Mouse (Mus musculus): Measurements from ENCODE around the gene Stat5b. TPM values are rescaled to one million over a fixed set of nuclear protein-coding genes. Genes with fewer than 3 reads are reported as not detected.

Gene Stat5b
- polyA plus RNA-seq, 1 experiment from 2014 or later, result 18.5 TPM

DNA sequence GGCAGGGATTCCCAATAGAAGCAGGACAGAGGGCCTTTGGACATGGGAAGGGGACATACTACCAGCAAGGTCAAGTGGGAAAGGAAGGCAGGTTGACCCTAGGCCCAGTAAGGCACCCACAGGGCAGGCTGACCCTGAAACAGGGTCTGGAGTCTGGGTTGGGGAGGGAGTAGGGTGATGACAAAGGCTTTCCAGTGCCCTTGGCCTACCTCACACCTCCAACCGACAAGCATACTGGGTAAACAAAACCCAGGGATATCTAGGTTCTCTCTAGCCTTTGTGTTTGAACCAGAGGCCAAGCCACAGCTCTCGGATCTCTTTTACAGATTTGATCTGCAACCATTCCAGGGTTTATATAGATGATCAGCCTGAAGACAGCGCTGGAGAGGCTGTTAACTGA, 37.2 kb upstream of the Stat5b start:
- no peak overlapping the region for H3K9ac ChIP-seq (replicated peaks)
- no peak for ATAC-seq (ENCODE audit: low FRiP score)
- H3K4me2 ChIP-seq, result no peak overlapping the region

DNA sequence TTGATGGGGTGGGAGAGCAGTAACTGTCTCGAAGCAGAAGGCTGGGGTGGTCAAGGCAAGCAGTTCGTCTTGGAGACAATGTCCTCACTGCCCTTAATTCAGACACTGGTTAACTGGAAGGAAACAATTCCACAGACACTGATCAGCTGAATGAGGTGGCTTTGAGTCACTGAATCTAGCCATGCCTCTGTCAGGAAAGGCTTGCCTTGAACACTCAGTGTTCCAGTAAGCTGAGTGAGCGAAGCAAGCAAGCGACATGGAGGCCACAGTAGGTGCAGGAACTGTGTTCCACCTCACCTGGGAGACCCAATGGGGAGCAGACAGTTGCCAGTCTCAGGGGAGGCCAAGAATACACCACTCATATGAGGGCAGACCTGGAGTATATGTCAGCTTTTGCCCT, 36.7 kb upstream of the Stat5b start:
- H3K27ac ChIP-seq (replicated peaks), result no peak overlapping the region
- H3K4me1 ChIP-seq, result peaks cover 3% of the 10 kb centered on the region; the same call in 1 of the 2 replicates
- H3K4me3 ChIP-seq (replicated peaks), result no peak overlapping the region
- no peak overlapping the region for H3K9ac ChIP-seq (replicated peaks)
- no peak for ATAC-seq (ENCODE audit: low FRiP score)
- H3K36me3 ChIP-seq, result peaks cover 23% of the 10 kb centered on the region
- WGBS, result 74% methylated on average over 4 of the region's 4 CpGs
- no peak overlapping the region for H3K4me2 ChIP-seq
- H3K9me3 ChIP-seq (replicated peaks), result no peaks in the 10 kb centered on the region
- no peaks in the 10 kb centered on the region for H3K27me3 ChIP-seq (replicated peaks)

More for the DNA sequence above, 37.2 kb upstream of the Stat5b start:
- no peak overlapping the region for H3K27ac ChIP-seq (replicated peaks)
- peaks cover 24% of the 10 kb centered on the region for H3K36me3 ChIP-seq
- peaks cover 3% of the 10 kb centered on the region; the same call in 1 of the 2 replicates for H3K4me1 ChIP-seq
- no peak overlapping the region for H3K4me3 ChIP-seq (replicated peaks)
- no peaks in the 10 kb centered on the region for H3K9me3 ChIP-seq (replicated peaks)
- H3K27me3 ChIP-seq (replicated peaks), result no peaks in the 10 kb centered on the region
- WGBS, result 90% methylated on average over 3 of the region's 3 CpGs

DNA sequence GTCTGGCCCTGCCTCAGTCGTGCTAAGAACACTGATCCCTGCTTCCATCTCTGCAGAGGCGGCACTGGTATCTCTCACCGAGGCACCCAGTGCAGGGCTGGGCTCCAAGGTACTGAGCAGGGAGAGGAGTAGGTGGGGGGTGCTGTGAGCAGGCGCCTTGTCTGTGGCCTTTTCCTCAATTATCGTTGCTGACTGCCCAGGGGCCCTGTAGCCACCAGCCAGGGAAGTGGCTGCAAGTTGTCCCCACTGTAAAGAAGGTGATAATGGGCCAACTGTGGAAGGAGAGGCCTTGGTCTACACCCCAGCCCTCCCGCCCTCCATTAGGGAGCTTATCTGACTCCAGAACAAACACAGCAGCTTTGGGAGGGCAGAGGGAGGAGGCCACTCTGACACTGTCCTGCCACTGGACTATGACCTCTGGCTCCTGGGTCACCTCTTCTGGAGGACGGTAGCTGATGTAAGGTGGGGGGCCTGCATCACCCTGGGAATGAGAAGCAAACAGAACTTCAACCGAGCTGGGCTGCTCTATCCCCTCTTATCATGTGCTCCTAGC, 35.7 kb upstream of the Stat5b start:
- no peak overlapping the region for H3K9ac ChIP-seq (replicated peaks)
- H3K4me1 ChIP-seq, result peaks cover 3% of the 10 kb centered on the region; the same call in 1 of the 2 replicates
- H3K9me3 ChIP-seq (replicated peaks), result no peaks in the 10 kb centered on the region
- peaks cover 23% of the 10 kb centered on the region for H3K36me3 ChIP-seq
- no peaks in the 10 kb centered on the region for H3K27me3 ChIP-seq (replicated peaks)
- 73% methylated on average over 8 of the region's 8 CpGs for WGBS
- no peak for ATAC-seq (ENCODE audit: low FRiP score)
- no peak overlapping the region for H3K27ac ChIP-seq (replicated peaks)
- no peak overlapping the region for H3K4me3 ChIP-seq (replicated peaks)
- no peak overlapping the region for H3K4me2 ChIP-seq

DNA sequence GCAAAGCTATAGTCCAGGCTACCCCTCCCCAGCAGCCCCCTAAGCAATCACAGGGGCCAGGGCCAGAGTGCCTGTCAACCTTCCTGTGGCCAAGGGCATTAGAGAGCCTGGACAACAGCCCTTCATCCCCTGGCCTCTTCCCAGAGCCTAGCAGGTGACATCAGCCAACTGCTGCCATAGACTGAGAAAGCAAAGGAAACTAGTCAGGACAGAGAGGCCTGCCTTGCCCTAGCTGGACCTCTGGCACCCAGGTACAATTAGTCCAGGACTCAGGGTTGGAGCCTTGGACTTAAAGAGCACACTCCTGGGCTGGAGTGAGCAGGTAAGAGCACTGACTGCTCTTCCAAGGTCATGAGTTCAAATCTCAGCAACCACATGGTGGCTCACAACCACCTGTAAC, 34.9 kb upstream of the Stat5b start:
- ATAC-seq (ENCODE audit: low FRiP score), result no peak
- Histone ChIP-seq H3K4me2 (no peak overlapping the region), H3K27ac (replicated peaks) (no peak overlapping the region)

DNA sequence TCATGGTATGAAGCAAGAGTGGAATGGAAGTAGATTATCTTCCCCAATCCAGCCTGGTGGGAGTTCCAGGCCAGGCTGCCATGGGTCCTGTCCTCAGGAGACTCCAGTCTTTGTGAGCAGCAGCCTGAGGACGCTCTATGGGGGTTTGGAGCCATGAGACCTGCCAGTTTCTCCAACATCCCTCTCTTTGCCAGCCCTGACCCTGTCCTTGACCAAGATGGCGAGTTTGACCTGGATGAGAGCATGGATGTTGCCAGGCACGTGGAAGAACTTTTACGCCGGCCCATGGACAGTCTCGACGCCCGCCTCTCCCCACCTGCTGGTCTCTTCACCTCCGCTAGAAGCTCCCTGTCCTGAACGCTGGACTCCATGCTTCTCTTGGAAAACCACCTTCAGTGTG, 33.1 kb upstream of the Stat5b start:
- ATAC-seq (ENCODE audit: low FRiP score), result no peak
- H3K4me3 ChIP-seq (replicated peaks), result no peak overlapping the region
- no peaks in the 10 kb centered on the region for H3K9me3 ChIP-seq (replicated peaks)
- H3K27ac ChIP-seq (replicated peaks), result no peak overlapping the region
- no peak overlapping the region for H3K9ac ChIP-seq (replicated peaks)
- H3K27me3 ChIP-seq (replicated peaks), result no peaks in the 10 kb centered on the region
- peaks cover 11% of the 10 kb centered on the region for H3K36me3 ChIP-seq
- H3K4me2 ChIP-seq, result no peak overlapping the region
- H3K4me1 ChIP-seq, result no peaks in the 10 kb centered on the region
- WGBS, result 92% methylated on average over 10 of the region's 10 CpGs

More for the DNA sequence above, 34.9 kb upstream of the Stat5b start:
- Histone ChIP-seq H3K9ac (replicated peaks) (no peak overlapping the region), H3K4me3 (replicated peaks) (no peak overlapping the region), H3K4me1 (no peaks in the 10 kb centered on the region), H3K9me3 (replicated peaks) (no peaks in the 10 kb centered on the region), H3K27me3 (replicated peaks) (no peaks in the 10 kb centered on the region), H3K36me3 (peaks cover 18% of the 10 kb centered on the region)

DNA sequence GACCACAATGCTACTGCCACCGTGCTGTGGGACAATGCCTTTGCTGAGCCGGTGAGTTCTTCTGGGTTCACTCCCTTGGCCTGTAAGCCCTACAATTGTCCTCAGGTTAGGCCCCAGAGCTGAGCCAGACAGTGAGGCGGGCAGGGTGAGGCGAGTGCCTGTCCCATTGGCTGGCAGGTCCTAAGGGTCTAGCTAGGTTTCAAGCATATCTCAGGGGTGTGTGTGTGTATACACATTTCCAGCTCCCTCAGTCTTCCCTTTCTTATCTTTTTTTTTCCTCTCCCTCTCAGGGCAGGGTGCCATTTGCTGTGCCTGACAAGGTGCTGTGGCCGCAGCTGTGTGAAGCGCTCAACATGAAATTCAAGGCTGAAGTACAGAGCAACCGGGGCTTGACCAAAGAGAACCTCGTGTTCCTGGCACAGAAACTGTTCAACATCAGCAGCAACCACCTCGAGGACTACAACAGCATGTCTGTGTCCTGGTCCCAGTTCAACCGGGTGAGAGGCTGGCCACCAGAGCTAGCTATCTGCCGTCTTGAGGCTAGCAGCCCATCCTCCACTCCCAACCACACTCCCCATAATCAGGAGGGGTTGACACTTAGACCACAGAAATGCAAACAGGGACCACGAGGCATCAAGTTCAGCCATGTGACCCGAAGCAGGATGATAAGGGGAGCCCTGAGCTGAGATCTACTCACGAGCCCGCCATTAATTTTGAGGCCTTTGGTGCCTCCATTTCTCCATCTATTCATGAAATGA, 29.0 kb upstream of the Stat5b start:
- H3K4me3 ChIP-seq (replicated peaks), result no peak overlapping the region
- H3K27me3 ChIP-seq (replicated peaks), result no peaks in the 10 kb centered on the region
- H3K4me2 ChIP-seq, result no peak overlapping the region
- H3K9ac ChIP-seq (replicated peaks), result no peak overlapping the region
- no peaks in the 10 kb centered on the region for H3K9me3 ChIP-seq (replicated peaks)
- no peak for ATAC-seq (ENCODE audit: low FRiP score)
- WGBS, result 85% methylated on average over 15 of the region's 15 CpGs
- no peaks in the 10 kb centered on the region for H3K4me1 ChIP-seq
- H3K36me3 ChIP-seq, result 0 out of 2 replicates have a peak, but pooled peaks cover 3% of the 10 kb centered on the region
- no peak overlapping the region for H3K27ac ChIP-seq (replicated peaks)

DNA sequence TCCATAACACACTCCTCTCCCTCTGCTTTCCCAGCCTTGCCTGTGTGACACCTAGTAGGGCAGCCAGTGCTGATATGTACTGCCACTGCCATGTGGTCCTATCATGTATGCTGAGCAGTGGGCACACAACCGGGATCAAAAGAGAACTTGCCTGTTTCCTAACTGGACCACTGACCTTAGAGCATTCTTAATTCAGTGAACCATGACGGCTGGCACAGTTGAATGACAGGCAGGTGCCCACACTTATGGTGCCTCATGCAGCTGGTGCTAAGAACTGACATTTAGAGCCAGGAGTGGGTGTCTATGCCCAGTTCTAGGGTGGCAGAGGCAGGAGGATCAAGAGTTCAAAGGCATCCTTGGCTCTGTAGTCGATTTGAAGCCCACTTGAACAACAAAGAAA, 25.2 kb upstream of the Stat5b start:
- ATAC-seq (ENCODE audit: low FRiP score), result no peak
- H3K27ac ChIP-seq (replicated peaks), result no peak overlapping the region
- H3K27me3 ChIP-seq (replicated peaks), result no peaks in the 10 kb centered on the region
- no peak overlapping the region for H3K9ac ChIP-seq (replicated peaks)
- H3K36me3 ChIP-seq, result no peaks in the 10 kb centered on the region
- no peaks in the 10 kb centered on the region for H3K9me3 ChIP-seq (replicated peaks)
- H3K4me3 ChIP-seq (replicated peaks), result no peak overlapping the region
- no peak overlapping the region for H3K4me2 ChIP-seq
- 81% methylated on average over 3 of the region's 3 CpGs for WGBS
- H3K4me1 ChIP-seq, result no peaks in the 10 kb centered on the region

DNA sequence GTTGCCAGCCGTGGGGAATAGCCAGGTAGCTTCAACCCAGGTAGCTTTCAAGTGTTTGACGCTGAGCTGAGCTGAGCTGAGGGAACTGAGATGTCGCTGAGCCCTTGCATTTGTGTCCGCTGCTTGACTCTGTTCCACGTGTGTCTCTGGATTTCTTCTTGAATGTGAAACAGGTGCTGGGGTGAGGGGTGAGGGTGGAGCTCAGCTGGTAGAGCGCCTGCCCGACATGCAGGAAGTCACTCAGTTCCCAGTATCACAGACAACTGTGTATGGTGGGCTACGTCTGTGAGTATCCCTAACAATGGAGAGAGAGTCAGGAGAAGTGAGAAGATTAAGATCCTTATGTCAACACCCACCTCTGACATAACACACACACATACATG, 20.4 kb upstream of the Stat5b start:
- WGBS, result 85% methylated on average over 8 of the region's 8 CpGs
- Histone ChIP-seq H3K4me3 (replicated peaks) (no peak overlapping the region), H3K9me3 (replicated peaks) (no peaks in the 10 kb centered on the region)

DNA sequence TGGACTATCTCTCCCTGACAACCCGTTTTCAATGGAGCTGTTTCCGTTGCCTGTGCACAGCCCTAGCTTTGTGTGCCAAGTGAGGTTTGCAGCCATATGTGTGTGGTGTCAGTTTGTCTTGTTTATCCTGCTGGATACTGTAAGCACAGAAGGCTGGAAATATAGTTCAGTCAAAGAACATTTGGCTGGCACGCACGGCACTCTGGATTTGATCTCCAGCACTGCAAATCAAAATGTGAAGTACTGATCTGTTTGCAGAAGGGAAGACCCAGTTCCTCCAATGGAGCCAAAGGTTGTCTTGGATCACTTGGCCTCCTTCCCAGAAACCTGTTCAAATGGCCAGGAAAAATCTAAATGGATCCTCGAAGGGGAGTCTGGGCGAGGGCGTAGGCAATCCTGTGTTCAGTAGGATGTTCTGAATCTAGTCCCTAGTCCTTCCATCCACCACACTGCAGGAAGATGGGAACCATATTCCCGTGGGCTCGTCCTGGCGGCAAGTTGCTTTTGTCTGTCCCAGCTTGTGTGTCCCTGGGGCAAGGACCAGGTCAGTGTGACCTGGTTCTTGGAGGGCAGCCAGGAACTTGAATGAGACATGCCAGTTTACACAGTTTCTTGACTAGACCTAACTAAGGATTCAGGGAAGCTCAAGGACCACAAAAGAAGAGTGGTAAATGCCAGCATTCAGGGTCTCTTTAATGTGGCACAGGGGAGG, 19.9 kb upstream of the Stat5b start:
- Histone ChIP-seq H3K9ac (replicated peaks) (no peak overlapping the region), H3K4me1 (no peaks in the 10 kb centered on the region), H3K4me2 (no peak overlapping the region), H3K36me3 (no peaks in the 10 kb centered on the region), H3K27me3 (replicated peaks) (no peaks in the 10 kb centered on the region), H3K9me3 (replicated peaks) (no peaks in the 10 kb centered on the region), H3K4me3 (replicated peaks) (no peak overlapping the region), H3K27ac (replicated peaks) (no peak overlapping the region)
- 75% methylated on average over 10 of the region's 10 CpGs for WGBS
- no peak for ATAC-seq (ENCODE audit: low FRiP score)

More for the DNA sequence above, 20.4 kb upstream of the Stat5b start:
- no peak for ATAC-seq (ENCODE audit: low FRiP score)
- Histone ChIP-seq H3K4me1 (no peaks in the 10 kb centered on the region), H3K27me3 (replicated peaks) (no peaks in the 10 kb centered on the region), H3K9ac (replicated peaks) (no peak overlapping the region), H3K36me3 (no peaks in the 10 kb centered on the region), H3K4me2 (no peak overlapping the region), H3K27ac (replicated peaks) (no peak overlapping the region)

DNA sequence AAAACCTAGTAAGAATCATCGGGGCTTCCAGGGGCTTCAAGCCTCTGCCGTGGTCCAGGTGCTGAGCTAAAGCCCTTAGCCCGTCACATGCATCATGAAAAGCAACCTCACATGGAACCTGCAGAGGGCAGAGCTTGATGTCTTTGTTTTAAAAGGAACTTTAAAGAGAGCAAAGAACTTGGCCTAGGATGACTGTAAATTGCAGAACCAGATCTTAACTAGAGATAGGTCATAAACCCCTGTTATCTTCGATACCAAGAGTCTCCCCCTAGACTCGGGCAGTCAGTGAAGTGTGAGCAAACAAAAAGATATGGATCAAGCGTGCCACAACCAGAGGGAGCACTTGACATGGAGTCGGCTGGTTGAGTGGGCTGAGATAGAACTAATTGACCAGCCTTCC, 15.1 kb upstream of the Stat5b start:
- WGBS, result 89% methylated on average over 7 of the region's 7 CpGs
- peaks cover 25% of the 10 kb centered on the region for H3K27me3 ChIP-seq (replicated peaks)
- H3K36me3 ChIP-seq, result no peaks in the 10 kb centered on the region
- H3K9me3 ChIP-seq (replicated peaks), result no peaks in the 10 kb centered on the region
- H3K4me2 ChIP-seq, result no peak overlapping the region
- H3K4me3 ChIP-seq (replicated peaks), result no peak overlapping the region
- ATAC-seq (ENCODE audit: low FRiP score), result no peak
- no peak overlapping the region for H3K27ac ChIP-seq (replicated peaks)
- no peak overlapping the region for H3K9ac ChIP-seq (replicated peaks)
- H3K4me1 ChIP-seq, result peaks cover under 1% of the 10 kb centered on the region; the same call in 1 of the 2 replicates

DNA sequence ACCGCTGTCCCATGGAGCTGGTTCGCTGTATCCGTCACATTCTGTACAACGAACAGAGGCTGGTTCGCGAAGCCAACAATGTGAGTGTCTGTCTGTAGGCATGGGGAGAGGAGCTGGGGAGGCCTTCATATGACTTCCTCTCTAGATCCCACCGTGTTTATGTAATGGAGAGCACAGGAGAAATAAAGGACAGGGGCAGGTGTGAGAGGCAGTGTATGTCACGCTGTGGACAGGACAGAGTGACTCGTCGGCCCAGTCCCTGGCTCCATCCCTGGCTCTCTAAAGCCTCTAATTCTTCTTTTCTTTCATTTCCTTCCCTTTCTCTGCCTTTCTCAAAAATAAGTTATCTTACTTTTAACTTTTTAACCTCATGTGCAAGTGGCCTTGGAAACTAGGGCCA, 12.6 kb upstream of the Stat5b start:
- peaks cover 47% of the 10 kb centered on the region for H3K27me3 ChIP-seq (replicated peaks)
- peaks cover 10% of the 10 kb centered on the region for H3K4me1 ChIP-seq
- no peak overlapping the region for H3K27ac ChIP-seq (replicated peaks)
- no peak overlapping the region for H3K4me3 ChIP-seq (replicated peaks)
- no peaks in the 10 kb centered on the region for H3K36me3 ChIP-seq
- 92% methylated on average over 10 of the region's 10 CpGs for WGBS
- no peak for ATAC-seq (ENCODE audit: low FRiP score)
- no peak overlapping the region for H3K4me2 ChIP-seq
- no peak overlapping the region for H3K9ac ChIP-seq (replicated peaks)
- H3K9me3 ChIP-seq (replicated peaks), result no peaks in the 10 kb centered on the region

DNA sequence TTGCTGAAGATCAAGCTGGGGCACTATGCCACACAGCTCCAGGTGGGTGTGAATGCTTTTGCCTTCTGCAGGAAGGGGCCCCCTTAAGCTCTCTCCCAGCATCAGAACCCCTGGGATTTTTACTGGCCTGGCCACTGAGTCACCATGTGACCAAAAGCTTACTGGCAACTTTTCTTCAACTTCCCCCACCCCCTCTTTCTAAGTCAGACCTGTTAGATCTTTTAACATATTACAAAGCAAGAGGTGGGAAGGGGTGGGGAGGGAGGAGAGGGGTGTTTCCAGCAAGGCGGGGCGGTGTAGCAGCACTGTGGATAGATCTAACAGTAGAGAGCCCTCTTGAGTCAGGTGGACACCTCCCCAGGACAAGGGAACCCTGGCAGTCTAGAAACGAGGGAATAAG, 11.3 kb upstream of the Stat5b start:
- 37% methylated on average over 3 of the region's 3 CpGs for WGBS
- H3K4me2 ChIP-seq, result no peak overlapping the region
- ATAC-seq (ENCODE audit: low FRiP score), result no peak
- H3K27ac ChIP-seq (replicated peaks), result no peak overlapping the region
- H3K4me1 ChIP-seq, result peaks cover 10% of the 10 kb centered on the region
- no peaks in the 10 kb centered on the region for H3K36me3 ChIP-seq
- no peaks in the 10 kb centered on the region for H3K9me3 ChIP-seq (replicated peaks)
- H3K27me3 ChIP-seq (replicated peaks), result peaks cover 53% of the 10 kb centered on the region
- H3K9ac ChIP-seq (replicated peaks), result no peak overlapping the region
- H3K4me3 ChIP-seq (replicated peaks), result no peak overlapping the region

Measured in neural tube, embryonic 15.5 days (tissue).